ENCODE assay signal across 28 mouse cellular contexts in genomic region chr2:68953688-68954087, GRCm38 (mm10).
A peak's percentile ranks its signal among the peaks of the same experiment; 100 is the strongest.
DNase-seq lines count a peak whose midpoint lies in the region; ATAC-seq and TF ChIP-seq lines count a peak whose summit lies in the region.
"Had no signal": no experiment of that assay in that cellular context is flagged by ENCODE, and none has a peak within 500 bp of the region (broad histone marks: within the 10 kb centered on the region; RNA-seq: fewer than 3 reads in every experiment).

No protein-coding gene starts in this region.

- no peaks in the 10 kb centered on the region for H3K4me1 ChIP-seq in liver, postnatal 0 days (ENCODE audit: insufficient read depth)
- H3K4me1 ChIP-seq: forebrain, embryonic 10.5 days; forebrain, embryonic 12.5 days had no signal

- no peak overlapping the region for H3K27ac ChIP-seq in liver, postnatal 0 days (ENCODE audit: low read depth)
- H3K27ac ChIP-seq: embryonic facial prominence, embryonic 13.5 days; embryonic facial prominence, embryonic 15.5 days; forebrain, embryonic 10.5 days; forebrain, embryonic 12.5 days had no signal

- no peak overlapping the region for H3K9ac ChIP-seq in liver, postnatal 0 days (replicated peaks)
- H3K9ac ChIP-seq: embryonic facial prominence, embryonic 13.5 days; embryonic facial prominence, embryonic 15.5 days; forebrain, embryonic 12.5 days had no signal

- TF ChIP-seq EP300 in liver, postnatal 0 days (IDR thresholded peaks at IDR 0.05; ENCODE audit: low read depth): no peak

- no peak overlapping the region for H3K4me2 ChIP-seq in liver, postnatal 0 days (ENCODE audit: low read depth, low read length)
- H3K4me2 ChIP-seq: embryonic facial prominence, embryonic 13.5 days; embryonic facial prominence, embryonic 15.5 days; forebrain, embryonic 12.5 days had no signal

- no peaks in the 10 kb centered on the region for H3K36me3 ChIP-seq in splenic B cell, adult 2 months (ENCODE audit: control insufficient read depth, insufficient read depth, low read length, poor library complexity, severe bottlenecking)
- 0 out of 2 replicates have a peak, but pooled peaks cover 2% of the 10 kb centered on the region for H3K36me3 ChIP-seq in liver, postnatal 0 days (replicated peaks; ENCODE audit: insufficient read depth, low read length)
- H3K36me3 ChIP-seq: forebrain, embryonic 12.5 days had no signal

- DNase-seq in A20 (ENCODE audit: low read depth, low spot score): peak; percentile 56
- peak; percentile 41 for DNase-seq in splenic B cell, adult 2 months (ENCODE audit: low read depth, low spot score)
- DNase-seq in heart, adult 8-10 months (ENCODE audit: low spot score): no peak
- no peak for DNase-seq in liver, postnatal 0 days
- DNase-seq in gastrocnemius, postnatal 14 days: no peak
- DNase-seq: adrenal gland, adult 8-10 months; adrenal gland, postnatal 14 days; adrenal gland, postnatal 36 days; cerebellum, adult 11-12 months; cerebellum, adult 2 months; cerebellum, adult 9-10 months; cerebellum, postnatal 10 days; cerebellum, postnatal 25 days; embryo, embryonic 11 days had no signal

- H3K9me3 ChIP-seq in liver, postnatal 0 days (ENCODE audit: low read length): no peaks in the 10 kb centered on the region
- H3K9me3 ChIP-seq: embryonic facial prominence, embryonic 13.5 days; embryonic facial prominence, embryonic 15.5 days; forebrain, embryonic 12.5 days; G1E had no signal

- intact Hi-C loops in gastrocnemius, postnatal 14 days (cut with DNase I; ENCODE audit: low total_unique reads): no loop called here

- H3K4me3 ChIP-seq in liver, postnatal 0 days (ENCODE audit: low read depth, low read length): no peak overlapping the region
- H3K4me3 ChIP-seq: embryonic facial prominence, embryonic 13.5 days; embryonic facial prominence, embryonic 15.5 days; erythroblast, embryonic 14.5 days; forebrain, embryonic 10.5 days; forebrain, embryonic 12.5 days had no signal

- no peak for TF ChIP-seq CTCF in liver, postnatal 0 days (IDR thresholded peaks at IDR 0.05; ENCODE audit: low read depth)

- WGBS in liver, postnatal 0 days (ENCODE audit: insufficient replicate concordance): 77% methylated on average over 2 of the region's 2 CpGs

- H3K27me3 ChIP-seq in splenic B cell, adult 2 months (ENCODE audit: control insufficient read depth, insufficient read depth, low read length, poor library complexity, severe bottlenecking): no peaks in the 10 kb centered on the region
- H3K27me3 ChIP-seq in liver, postnatal 0 days (ENCODE audit: insufficient read depth, low read length): no peaks in the 10 kb centered on the region
- H3K27me3 ChIP-seq: CH12.LX; embryonic facial prominence, embryonic 13.5 days; embryonic facial prominence, embryonic 15.5 days; forebrain, embryonic 12.5 days; Patski had no signal

- ATAC-seq in common myeloid progenitor, adult 5-6 weeks (replicated peaks; ENCODE audit: low read depth, poor library complexity, severe bottlenecking): 0 out of 2 replicates have a peak, but pooled peaks have one; percentile 45
- ATAC-seq in megakaryocyte progenitor cell, adult 5-6 weeks (replicated peaks; ENCODE audit: poor library complexity): peak; percentile 51; the same call in 1 of the 2 replicates
- no peak for ATAC-seq in liver, postnatal 0 days
- ATAC-seq: activated CD4-positive, CD25-positive, alpha-beta regulatory T cell, adult 4 months; CD4-positive, CD25-positive, alpha-beta regulatory T cell, adult 4 months; forebrain, embryonic 14.5 days; forebrain, embryonic 16.5 days; Patski had no signal

Comparison
In these comparisons a context has a peak if more than half of its experiments do, and no peak if none do; other contexts are left out.
1. DNase-seq: peak in A20 (single experiment) and splenic B cell, adult 2 months (single experiment); none in heart, adult 8-10 months (single experiment), liver, postnatal 0 days (single experiment) and gastrocnemius, postnatal 14 days (single experiment).